Mouse (Mus musculus): ENCODE data around the gene Iffo1. TPM values are rescaled to one million over a fixed set of nuclear protein-coding genes. Genes with fewer than 3 reads are reported as not detected.

The Iffo1 gene
- total RNA-seq, 2 experiments from 2014 or later = 54.6 to 55.8 TPM

- peak; percentile 95 to 98 for DNase-seq (ENCODE audit: low spot score in 2 of 2)
These were observed 46.4 kb downstream of the Iffo1 start, which contains the start of the genes Ncapd2 and Mrpl51 for GRCm38 (mm10) chr6:125191332-125192015. Gene Ncapd2, minus strand, starts transcription at chr6:125191701. Gene Mrpl51, plus strand, starts transcription at chr6:125191801.

- peak; percentile 88 to 91 for DNase-seq (ENCODE audit: low spot score in 2 of 2)
These were observed 47.1 kb downstream of the Iffo1 start for GRCm38 (mm10) chr6:125192016-125192714.

- no peak for DNase-seq (ENCODE audit: low spot score in 2 of 2)
These were observed 47.8 kb downstream of the Iffo1 start for GRCm38 (mm10) chr6:125192841-125193240.

GRCm38 (mm10) chr6:125193390-125193789 lies 48.3 kb downstream of the Iffo1 start:
- DNase-seq (ENCODE audit: low spot score in 2 of 2) = no peak

- no peak for DNase-seq (ENCODE audit: low spot score in 2 of 2)
These were observed 50.6 kb downstream of the Iffo1 start for GRCm38 (mm10) chr6:125195541-125196075.

GRCm38 (mm10) chr6:125196301-125196700 lies 51.3 kb downstream of the Iffo1 start:
- DNase-seq (ENCODE audit: low spot score in 2 of 2) = no peak

GRCm38 (mm10) chr6:125197166-125197565 lies 52.1 kb downstream of the Iffo1 start:
- no peak for DNase-seq (ENCODE audit: low spot score in 2 of 2)

GRCm38 (mm10) chr6:125210436-125210835 lies 65.4 kb downstream of the Iffo1 start:
- no peak for DNase-seq (ENCODE audit: low spot score in 2 of 2)

Small RNA genes within 50 kb of the gene (microRNA-seq; reads per million reads assigned to microRNA genes)
- gene Mir3098 = 0.25 to 0.42 reads per million in 2 experiments
- 1.7 to 2.1 reads per million in 2 experiments for gene Mir7045

Other genes starting within 250 kb of the Iffo1 start
- gene Lag3, start 233.5 kb upstream of the Iffo1 start, total RNA-seq (2021) = 1 to 10 TPM; 2.6 to 3.2 TPM
- 100 to 1,000 TPM; 895 to 902 TPM for gene Ptms, start 225.1 kb upstream of the Iffo1 start, total RNA-seq (2021)
- gene Mlf2, start 213.9 kb upstream of the Iffo1 start, total RNA-seq (2021) = 100 to 1,000 TPM; 626 to 639 TPM
- gene Cops7a, start 179.7 kb upstream of the Iffo1 start, total RNA-seq (2021) = 100 to 1,000 TPM; 168 TPM
- gene Pianp, start 148.5 kb upstream of the Iffo1 start, total RNA-seq (2021) = 100 to 1,000 TPM; 194 to 195 TPM
- 10 to 100 TPM; 45.9 to 47.6 TPM for gene Zfp384, start 136.1 kb upstream of the Iffo1 start, total RNA-seq (2021)
- 10 to 100 TPM; 50.7 to 51.1 TPM for gene Ing4, start 105.5 kb upstream of the Iffo1 start, total RNA-seq (2021)
- 10 to 100 TPM; 11.2 to 14.5 TPM for gene Acrbp, start 95.6 kb upstream of the Iffo1 start, total RNA-seq (2021)
- under 1 TPM; 0.58 to 0.68 TPM for gene Lpar5, start 77.3 kb upstream of the Iffo1 start, total RNA-seq (2021)
- gene Chd4, start 49.3 kb upstream of the Iffo1 start, total RNA-seq (2021) = 100 to 1,000 TPM; 147 to 150 TPM
- gene Nop2, start 13.3 kb upstream of the Iffo1 start, total RNA-seq (2021) = 10 to 100 TPM; 30.2 to 30.5 TPM
- 1,000 to 10,000 TPM; 2,618 to 2,651 TPM for gene Gapdh, start 21.2 kb downstream of the Iffo1 start, total RNA-seq (2021)
- 10 to 100 TPM; 22.0 to 24.4 TPM for gene Ncapd2, start 46.5 kb downstream of the Iffo1 start, total RNA-seq (2021)
- gene Mrpl51, start 46.6 kb downstream of the Iffo1 start, total RNA-seq (2021) = 10 to 100 TPM; 69.7 to 81.2 TPM
- 100 to 1,000 TPM; 111 to 145 TPM for gene Vamp1, start 70.3 kb downstream of the Iffo1 start, total RNA-seq (2021)
- gene Tapbpl, start 86.6 kb downstream of the Iffo1 start, total RNA-seq (2021) = 1 to 10 TPM; 6.5 to 6.8 TPM
- gene Cd27, start 91.8 kb downstream of the Iffo1 start, total RNA-seq (2021) = not detected
- gene Tuba3a, start 140.8 kb downstream of the Iffo1 start, total RNA-seq (2021) = not detected
- 1 to 10 TPM; 8.1 to 9.5 TPM for gene Ltbr, start 168.6 kb downstream of the Iffo1 start, total RNA-seq (2021)
- gene Scnn1a, start 175.4 kb downstream of the Iffo1 start, total RNA-seq (2021) = 1 to 10 TPM; 2.6 to 3.6 TPM
- 10 to 100 TPM; 10.9 to 13.4 TPM for gene Tnfrsf1a, start 204.1 kb downstream of the Iffo1 start, total RNA-seq (2021)
- gene Plekhg6, start 235.6 kb downstream of the Iffo1 start, total RNA-seq (2021) = under 1 TPM; 0.35 to 0.56 TPM

All from left cerebral cortex, adult 18-20 months (tissue).